Mouse (Mus musculus): ENCODE measurements around the gene Wfdc5. TPM values are rescaled to one million over a fixed set of nuclear protein-coding genes. Genes with fewer than 3 reads are reported as not detected.

Wfdc5 gene
- total RNA-seq, 4 experiments from 2014 or later = not detected

DNA sequence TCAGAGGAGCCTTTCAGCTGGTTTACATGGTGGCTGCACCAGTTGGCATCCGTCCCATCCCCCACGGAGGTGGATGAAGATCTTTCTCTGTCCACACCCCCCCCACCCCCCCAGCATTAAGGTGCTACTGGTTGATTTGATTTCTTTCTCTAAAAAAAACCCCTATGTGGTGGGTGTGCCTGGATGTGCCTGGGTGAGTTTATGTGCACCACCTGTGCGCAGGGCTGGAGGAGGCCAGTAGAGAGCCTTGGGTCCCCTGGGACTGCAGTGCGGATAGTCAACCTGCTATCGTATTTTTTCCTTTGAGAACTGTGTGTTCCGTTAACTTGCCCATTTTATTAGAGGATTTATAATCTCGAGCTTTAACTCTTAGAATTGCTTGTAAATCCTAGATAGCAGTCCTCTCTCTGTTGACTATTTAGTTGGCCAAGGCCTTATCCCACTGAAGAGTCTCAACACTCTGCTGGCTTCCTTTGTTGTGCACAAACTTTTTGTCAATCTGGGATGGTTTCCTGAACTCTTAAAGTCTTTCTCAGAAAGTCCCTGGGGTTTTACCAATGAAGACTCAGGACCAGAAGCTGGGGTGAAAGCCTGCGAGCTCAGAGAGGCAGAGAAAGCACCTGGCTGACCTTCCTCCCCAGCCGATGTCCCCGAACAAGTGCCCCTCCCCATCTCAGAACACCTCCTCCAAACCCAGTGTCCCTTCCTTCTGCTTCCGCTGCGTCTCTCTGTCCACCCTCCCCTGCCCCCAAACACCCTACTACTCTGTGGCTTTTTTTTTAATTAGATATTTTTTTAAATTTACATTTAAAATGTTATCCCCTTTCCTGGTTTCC lies 53.7 kb downstream of the Wfdc5 start:
- DNase-seq (ENCODE audit: low spot score) = no peak

DNA sequence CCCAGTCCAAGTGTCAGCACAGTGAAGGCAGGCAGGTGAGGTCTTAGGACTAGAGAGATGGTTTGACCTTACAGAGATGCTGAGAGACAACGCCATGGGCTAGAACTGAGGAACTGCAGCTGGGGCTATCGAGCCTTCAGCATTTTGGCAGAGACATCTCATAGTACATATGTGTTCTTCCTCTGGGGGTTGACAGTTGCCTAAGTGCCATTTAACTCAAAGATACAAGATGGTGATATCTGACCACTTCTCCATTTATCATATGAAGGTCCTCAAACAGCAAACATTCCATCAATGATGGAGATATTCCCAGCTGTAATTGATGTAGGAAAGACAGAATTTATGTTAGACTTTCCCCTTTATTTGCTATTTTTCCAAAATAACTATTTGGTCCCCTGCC lies 55.2 kb downstream of the Wfdc5 start:
- no peak for DNase-seq (ENCODE audit: low spot score)

DNA sequence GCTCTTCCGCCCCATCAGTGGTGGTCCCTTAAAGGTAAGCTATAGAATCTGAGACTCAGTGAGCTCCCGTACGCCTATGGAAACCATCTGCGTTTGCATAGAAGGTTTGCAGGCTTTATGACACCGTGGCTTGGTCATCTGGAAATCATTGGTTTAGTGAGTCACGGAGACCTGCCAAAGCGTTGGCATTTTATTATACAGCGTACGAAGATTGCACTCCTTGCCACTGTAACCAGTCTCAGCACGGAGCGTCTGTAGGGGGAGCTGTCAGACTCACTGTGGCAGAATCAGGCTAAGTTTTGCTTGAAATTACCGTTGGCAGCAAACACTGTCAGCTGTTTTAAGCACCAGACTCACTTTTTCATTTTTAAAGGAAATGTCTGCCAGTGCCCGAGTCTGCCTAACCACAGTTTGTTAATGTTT lies 56.0 kb downstream of the Wfdc5 start:
- DNase-seq (ENCODE audit: low spot score) = no peak

Other genes with a start within 250 kb of the Wfdc5 start
- 10 to 100 TPM; 66.1 to 76.5 (median 72.0) TPM for gene Ywhab, start 187.8 kb downstream of the Wfdc5 start, total RNA-seq (2022)
- 1 to 10 TPM in 1 of 4 experiments, under 1 TPM in 1, not detected in 2; 0.40 to 1.4 TPM for gene Pabpc1l, start 157.3 kb downstream of the Wfdc5 start, total RNA-seq (2022)
- gene Stk4, start 112.4 kb downstream of the Wfdc5 start, total RNA-seq (2022) = 10 to 100 TPM; 14.1 to 21.5 (median 16.9) TPM
- gene Tomm34, start 111.6 kb downstream of the Wfdc5 start, total RNA-seq (2022) = 10 to 100 TPM; 18.3 to 24.4 (median 20.0) TPM
- gene Kcns1, start 11.6 kb downstream of the Wfdc5 start, total RNA-seq (2022) = under 1 TPM in 2 of 4 experiments, not detected in 2; 0.09 TPM
- gene Wfdc12, start 7.9 kb upstream of the Wfdc5 start, total RNA-seq (2022) = not detected
- not detected for gene Wfdc15a, start 17.4 kb upstream of the Wfdc5 start, total RNA-seq (2022)
- gene Wfdc15b, start 38.9 kb upstream of the Wfdc5 start, total RNA-seq (2022) = not detected
- not detected for gene Svs2, start 55.7 kb upstream of the Wfdc5 start, total RNA-seq (2022)
- not detected for gene Svs3b, start 73.9 kb upstream of the Wfdc5 start, total RNA-seq (2022)
- not detected for gene Svs4, start 95.7 kb upstream of the Wfdc5 start, total RNA-seq (2022)
- not detected for gene Svs3a, start 106.5 kb upstream of the Wfdc5 start, total RNA-seq (2022)
- not detected for gene Svs6, start 134.0 kb upstream of the Wfdc5 start, total RNA-seq (2022)
- gene Svs5, start 150.0 kb upstream of the Wfdc5 start, total RNA-seq (2022) = not detected
- 100 to 1,000 TPM in 1 of 4 experiments, 1 to 10 TPM in 3; 1.1 to 110 (median 2.3) TPM for gene Slpi, start 206.4 kb upstream of the Wfdc5 start, total RNA-seq (2022)
- gene Rbpjl, start 220.4 kb upstream of the Wfdc5 start, total RNA-seq (2022) = not detected
- gene Matn4, start 222.4 kb upstream of the Wfdc5 start, total RNA-seq (2022) = under 1 TPM; 0.25 to 0.50 (median 0.29) TPM

Measured in heart, adult 8-10 months (tissue).